Mouse (Mus musculus) cortical plate, adult 2 months (tissue): ENCODE data around the gene Aldh8a1. TPM values are rescaled to one million over a fixed set of nuclear protein-coding genes. Genes with fewer than 3 reads are reported as not detected.
A peak's percentile ranks its signal among the peaks of the same experiment; 100 is the strongest.

Experiments
- H3K27ac ChIP-seq: fragments of 200-500 bp; 2 replicates; pipeline ENCODE4 v1.5.1; 2012; ENCODE audit warnings: low read length, control low read depth, inconsistent platforms; ENCODE audit not compliant: insufficient read depth
- H3K4me1 ChIP-seq: fragments of 200-500 bp; 2 replicates; pipeline ENCODE4 v1.6.1; 2011; ENCODE audit warnings: low read length; ENCODE audit not compliant: control insufficient read depth, insufficient read depth
- H3K4me3 ChIP-seq: fragments of 200-500 bp; 2 replicates; pipeline ENCODE4 v1.5.1; 2011; ENCODE audit warnings: mild to moderate bottlenecking, low read length, control low read depth; ENCODE audit not compliant: insufficient read depth
- CTCF ChIP-seq: fragments of 200-500 bp; IDR thresholded peaks from 2 replicates; pipeline ENCODE4 v1.5.1; 2011; ENCODE audit warnings: mild to moderate bottlenecking, control low read depth, low read length; ENCODE audit not compliant: insufficient read depth; ENCODE audit errors: extremely low read depth
- POLR2A ChIP-seq: fragments of 200-500 bp; IDR thresholded peaks from 2 replicates; pipeline ENCODE4 v1.6.1; 2011; ENCODE audit warnings: mild to moderate bottlenecking, low read length, control low read depth; ENCODE audit not compliant: insufficient read depth; ENCODE audit errors: extremely low read depth
- polyA plus RNA-seq: library from polyadenylated mRNA; depleted of rRNA; stranded (reverse); fragments of >200 nt; gene quantifications from 2 replicates; pipeline ENCODE4 v1.2.3, GENCODE M21; 2012; rRNA removed

The Aldh8a1 gene
- 0.11 and 0.38 TPM in 2 replicates for polyA plus RNA-seq

GRCm38 (mm10) chr10:21376682-21377473 is at the start of gene Aldh8a1:
Aldh8a1 (plus strand) TSS chr10:21377291.
- Histone ChIP-seq H3K4me3 (no peak within 1 kb of the TSS), H3K4me1 (no peaks in the 10 kb centered on the region), H3K27ac (no peak within 1 kb of the TSS)
- TF ChIP-seq CTCF (no peak), POLR2A (no peak)

- Histone ChIP-seq H3K4me1 (no peaks in the 10 kb centered on the region), H3K27ac (no peak overlapping the region), H3K4me3 (no peak overlapping the region)
- TF ChIP-seq CTCF (no peak), POLR2A (no peak)
Measured at GRCm38 (mm10) chr10:21327605-21328135, 49.4 kb upstream of the Aldh8a1 start.

GRCm38 (mm10) chr10:21334349-21335105 is 42.6 kb upstream of the Aldh8a1 start:
- H3K4me1 ChIP-seq = no peaks in the 10 kb centered on the region; the same call in 1 of the 2 replicates
- TF ChIP-seq CTCF = no peak
- no peak for TF ChIP-seq POLR2A
- no peak overlapping the region for H3K4me3 ChIP-seq
- H3K27ac ChIP-seq = no peak overlapping the region

GRCm38 (mm10) chr10:21335534-21335933 is 41.6 kb upstream of the Aldh8a1 start:
- no peak for TF ChIP-seq CTCF
- TF ChIP-seq POLR2A = no peak
- Histone ChIP-seq H3K27ac (no peak overlapping the region), H3K4me1 (no peaks in the 10 kb centered on the region; the same call in 1 of the 2 replicates), H3K4me3 (no peak overlapping the region)

- H3K4me3 ChIP-seq = no peak overlapping the region
- TF ChIP-seq CTCF (peak; percentile 11; the same call in 1 of the 2 replicates), POLR2A (no peak)
- no peaks in the 10 kb centered on the region; the same call in 1 of the 2 replicates for H3K4me1 ChIP-seq
- no peak overlapping the region for H3K27ac ChIP-seq
Measured at GRCm38 (mm10) chr10:21337191-21337590, 39.9 kb upstream of the Aldh8a1 start.

GRCm38 (mm10) chr10:21341706-21342105 is 35.4 kb upstream of the Aldh8a1 start:
- TF ChIP-seq POLR2A (no peak), CTCF (no peak)
- no peak overlapping the region for H3K4me3 ChIP-seq
- H3K4me1 ChIP-seq = peaks cover 1% of the 10 kb centered on the region; the same call in 1 of the 2 replicates
- no peak overlapping the region for H3K27ac ChIP-seq

GRCm38 (mm10) chr10:21342331-21343005 is 34.6 kb upstream of the Aldh8a1 start:
- TF ChIP-seq POLR2A (no peak), CTCF (no peak)
- Histone ChIP-seq H3K4me1 (peaks cover 1% of the 10 kb centered on the region; the same call in 1 of the 2 replicates), H3K4me3 (no peak overlapping the region), H3K27ac (no peak overlapping the region)

GRCm38 (mm10) chr10:21347332-21347731 is 29.8 kb upstream of the Aldh8a1 start:
- Histone ChIP-seq H3K27ac (no peak overlapping the region), H3K4me1 (peaks cover 1% of the 10 kb centered on the region; the same call in 1 of the 2 replicates), H3K4me3 (no peak overlapping the region)
- no peak for TF ChIP-seq POLR2A
- TF ChIP-seq CTCF = no peak

- Histone ChIP-seq H3K4me3 (no peak overlapping the region), H3K27ac (no peak overlapping the region), H3K4me1 (peaks cover 3% of the 10 kb centered on the region; the same call in 1 of the 2 replicates)
- TF ChIP-seq POLR2A (no peak), CTCF (no peak)
Measured at GRCm38 (mm10) chr10:21349449-21349848, 27.6 kb upstream of the Aldh8a1 start.
